Mouse (Mus musculus): ENCODE measurements around the gene Olfr691.
"Not testable (repeated sequence)": the region's sequence is repeated elsewhere in the genome, so short reads cannot be mapped to it uniquely, and the experiment has no call there.

Olfr691 gene

DNA sequence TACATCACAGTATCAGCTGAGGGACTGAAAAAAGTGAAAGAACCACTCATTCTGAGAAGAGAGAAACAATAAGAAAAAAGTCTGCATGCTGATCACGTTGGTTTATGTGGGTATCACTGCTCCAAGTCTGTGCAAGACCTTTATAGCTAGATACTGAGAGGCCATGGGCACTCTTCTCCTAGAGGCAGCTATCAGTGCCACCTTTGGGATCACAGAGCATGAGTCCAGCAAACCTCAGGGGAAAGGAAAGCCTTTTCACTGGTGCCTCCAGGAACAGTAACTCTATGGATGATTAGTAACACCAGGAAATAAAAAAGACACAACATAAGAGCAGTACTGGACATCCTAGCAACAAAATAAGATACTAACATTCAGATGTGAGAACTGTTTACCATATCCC lies at the start of gene Olfr691:
Olfr691 (minus strand) TSS at position 101 of the 400 bp plus-strand sequence.
- DNase-seq (ENCODE audit: inconsistent age in 2 of 2, low spot score in 1 of 2), result no peak

DNA sequence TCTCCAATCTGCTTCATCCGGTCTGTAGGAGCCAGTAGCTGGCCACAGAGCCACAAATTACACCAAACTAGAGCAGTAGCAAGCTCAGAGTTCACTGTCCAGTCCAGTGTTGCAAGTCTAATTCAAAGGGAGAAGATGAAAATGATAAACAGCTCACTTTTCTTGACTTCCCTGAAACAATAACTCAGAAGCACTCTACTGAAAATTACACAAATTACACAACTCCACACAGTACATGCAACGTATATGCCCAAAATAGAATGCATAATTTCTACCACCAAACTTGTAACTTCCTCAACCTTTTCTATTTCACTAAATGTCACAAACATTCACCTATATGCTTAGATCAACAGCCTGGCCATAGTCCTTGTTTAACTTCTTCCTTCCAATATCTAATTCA lies 48.2 kb upstream of the Olfr691 start:
- no peak for DNase-seq (ENCODE audit: inconsistent age in 2 of 2, low spot score in 1 of 2)

DNA sequence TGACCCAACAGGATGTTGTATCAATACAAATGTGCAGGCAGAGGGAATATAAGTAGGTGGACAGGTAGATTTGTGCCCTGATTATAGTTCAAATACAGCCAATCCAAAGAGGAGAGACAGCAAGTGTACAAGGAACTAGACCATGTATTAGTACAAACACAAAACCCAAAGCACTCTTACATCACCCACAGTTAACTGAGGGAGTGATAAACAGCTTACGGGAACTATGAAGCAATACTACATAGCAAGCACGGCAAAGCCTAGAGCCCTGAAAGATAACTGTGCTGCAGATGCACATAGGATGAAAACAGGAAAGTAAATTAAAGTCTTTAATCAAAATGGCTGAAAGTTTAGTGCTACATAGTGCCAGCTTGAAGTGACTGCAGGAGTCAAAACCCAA lies 45.6 kb upstream of the Olfr691 start:
- no peak for DNase-seq (ENCODE audit: inconsistent age in 2 of 2, low spot score in 1 of 2)

DNA sequence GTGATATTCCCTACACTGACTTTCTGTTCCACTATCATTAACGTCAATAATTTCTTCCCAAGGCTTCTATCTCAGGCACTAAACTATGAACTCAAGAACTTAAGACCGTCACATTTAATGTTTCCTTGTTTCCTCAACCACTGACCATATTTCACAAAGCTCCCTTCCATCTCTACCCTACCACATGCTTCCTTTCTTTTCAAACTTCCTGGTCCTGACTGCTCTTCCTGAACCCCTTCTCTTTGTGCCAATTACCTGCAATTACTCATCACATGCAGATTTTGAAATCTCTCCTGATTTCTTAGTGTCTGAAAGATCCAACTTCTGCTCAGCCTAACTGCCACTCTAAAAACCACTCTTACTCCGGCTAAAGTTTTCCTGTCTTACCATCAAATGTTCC lies 38.3 kb upstream of the Olfr691 start:
- no peak for DNase-seq (ENCODE audit: inconsistent age in 2 of 2, low spot score in 1 of 2)

DNA sequence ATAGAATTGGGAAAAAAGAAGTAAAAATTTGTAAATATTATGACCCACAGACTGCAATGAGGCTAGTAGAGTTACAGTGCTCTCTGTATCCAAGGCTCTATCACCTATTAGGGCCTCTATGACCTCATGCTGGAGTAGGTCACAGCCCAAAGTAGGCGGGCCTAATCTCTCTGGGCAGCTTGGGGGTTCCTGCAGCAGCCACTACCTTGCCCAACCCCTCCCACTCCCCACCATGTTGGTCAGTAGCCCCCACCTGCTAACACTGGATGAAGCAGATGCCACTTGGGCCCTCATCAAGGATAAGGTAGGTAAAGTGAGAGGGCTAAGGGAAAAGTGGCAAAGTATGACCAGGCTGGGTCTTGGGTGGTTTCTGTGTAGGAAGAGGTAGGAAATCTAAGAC lies 32.8 kb upstream of the Olfr691 start, which contains the start of gene Gm5901:
Gm5901 (plus strand) TSS at position 173 of the 400 bp plus-strand sequence.
- no peak for DNase-seq (ENCODE audit: inconsistent age in 2 of 2, low spot score in 1 of 2)

DNA sequence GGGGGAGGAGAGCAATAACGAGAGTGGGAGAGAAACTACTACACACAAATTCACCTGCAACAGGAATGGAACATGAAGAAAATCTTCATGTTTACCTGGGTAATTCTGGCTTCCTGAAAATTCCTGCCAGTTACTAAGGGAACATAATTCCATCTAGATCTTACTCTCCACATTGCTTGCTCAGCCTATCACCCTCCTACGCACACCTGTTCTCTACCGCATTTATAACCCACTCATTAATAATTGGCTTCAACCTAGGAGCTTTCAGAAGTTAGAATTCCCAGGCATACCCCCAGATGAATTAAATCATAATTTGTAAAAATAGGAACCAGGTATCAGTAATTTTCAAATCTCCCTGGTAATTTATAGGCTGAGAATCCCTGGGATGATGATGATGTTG lies 31.9 kb upstream of the Olfr691 start:
- DNase-seq (ENCODE audit: inconsistent age in 2 of 2, low spot score in 1 of 2), result no peak

DNA sequence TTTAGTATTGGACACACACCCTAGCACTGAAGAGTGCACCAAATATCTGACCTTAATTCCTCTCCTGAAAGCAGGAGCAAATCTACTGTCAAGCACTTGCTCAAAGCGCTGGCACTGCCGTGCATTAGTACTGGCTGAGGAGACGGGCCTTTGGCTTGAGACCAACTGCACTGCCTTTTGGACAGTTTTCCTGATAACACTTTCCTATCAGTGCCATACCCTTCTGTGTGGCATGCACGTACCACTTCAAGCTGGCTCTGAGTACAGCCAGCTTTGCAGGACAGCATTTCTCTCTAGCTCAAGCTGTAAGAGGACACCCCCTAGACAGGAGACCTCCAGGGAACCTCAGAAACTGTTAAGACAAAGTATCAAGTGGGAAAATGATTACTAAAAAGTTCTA lies 31.4 kb upstream of the Olfr691 start:
- DNase-seq (ENCODE audit: inconsistent age in 2 of 2, low spot score in 1 of 2), result peak in 1 of 2 experiments; percentile 56

DNA sequence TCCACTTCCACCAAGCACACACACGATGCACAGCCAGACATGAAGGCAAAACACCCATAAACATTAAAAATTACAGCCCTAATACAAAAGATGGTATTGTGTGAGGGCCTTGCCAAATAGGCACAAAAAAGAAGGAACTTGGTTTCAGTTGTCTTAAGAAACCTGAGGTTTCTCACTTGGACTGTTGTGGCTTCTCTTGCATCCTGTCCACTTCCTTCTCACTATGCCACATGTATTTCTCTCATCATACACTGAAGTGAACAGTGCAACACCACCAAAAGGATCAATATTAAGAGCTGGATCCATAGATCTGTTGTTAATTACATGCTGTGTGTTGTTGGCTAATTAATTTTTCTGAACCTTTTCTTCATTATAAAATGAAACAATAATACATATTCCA lies 30.8 kb upstream of the Olfr691 start:
- DNase-seq (ENCODE audit: inconsistent age in 2 of 2, low spot score in 1 of 2), result no peak

DNA sequence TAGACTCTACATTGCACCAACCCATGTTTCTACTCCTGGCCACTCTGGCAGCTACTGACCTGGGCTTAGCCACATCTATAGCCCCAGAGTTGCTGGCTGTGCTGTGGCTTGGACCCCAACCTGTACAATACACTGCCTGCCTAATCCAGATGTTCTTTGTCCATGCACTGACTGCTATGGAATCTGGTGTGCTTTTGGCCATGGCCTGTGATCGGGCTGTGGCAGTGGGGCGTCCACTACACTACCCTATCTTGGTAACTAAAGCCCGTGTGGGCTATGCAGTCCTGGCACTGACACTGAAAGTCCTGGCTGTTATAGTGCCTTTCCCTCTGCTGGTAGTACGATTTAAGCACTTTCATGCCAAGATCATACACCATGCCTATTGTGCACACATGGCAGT lies 26.5 kb upstream of the Olfr691 start:
- DNase-seq (ENCODE audit: inconsistent age in 2 of 2, low spot score in 1 of 2), result no peak

DNA sequence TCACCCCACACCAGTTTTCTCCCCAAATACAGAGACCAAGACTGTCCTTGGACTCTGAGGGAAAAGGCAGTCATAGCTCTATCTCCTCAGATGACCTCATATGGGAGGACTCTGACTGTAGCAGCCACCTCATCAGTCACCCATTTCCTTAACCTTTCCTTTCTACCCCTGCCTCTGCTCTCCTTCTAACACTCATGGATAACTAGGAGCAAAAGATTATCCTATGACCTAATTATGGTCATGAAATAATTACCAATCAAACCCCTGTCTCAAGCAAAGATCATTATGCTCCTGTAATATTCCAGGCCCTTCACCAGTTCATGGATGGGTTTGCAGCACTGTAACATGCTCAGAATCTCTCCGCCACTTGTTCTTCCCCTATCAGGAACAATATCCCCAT lies 25.9 kb upstream of the Olfr691 start, which contains the start of gene Olfr692:
Olfr692 (plus strand) TSS at position 301 of the 400 bp plus-strand sequence.
- DNase-seq (ENCODE audit: inconsistent age in 2 of 2, low spot score in 1 of 2), result no peak

DNA sequence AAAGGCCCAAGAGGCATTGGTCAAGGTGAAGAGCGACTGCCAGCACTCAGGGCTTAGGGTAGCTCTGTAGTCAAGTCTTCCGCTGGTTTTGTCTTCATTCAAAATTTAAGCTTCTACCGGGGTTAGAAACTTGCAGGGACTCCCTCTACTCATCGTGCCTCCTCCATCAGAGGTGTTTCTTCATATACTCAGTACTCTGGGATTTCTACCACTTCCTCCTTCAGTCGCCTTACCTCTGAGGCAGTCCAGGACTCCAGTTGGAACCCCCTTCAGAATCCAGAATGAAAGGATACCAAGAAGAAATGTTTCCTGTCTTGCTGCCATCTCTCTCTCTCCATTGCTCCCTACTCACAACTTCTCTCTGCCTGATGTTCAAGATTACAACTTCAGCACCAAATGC lies 25.2 kb upstream of the Olfr691 start:
- no peak for DNase-seq (ENCODE audit: inconsistent age in 2 of 2, low spot score in 1 of 2)

DNA sequence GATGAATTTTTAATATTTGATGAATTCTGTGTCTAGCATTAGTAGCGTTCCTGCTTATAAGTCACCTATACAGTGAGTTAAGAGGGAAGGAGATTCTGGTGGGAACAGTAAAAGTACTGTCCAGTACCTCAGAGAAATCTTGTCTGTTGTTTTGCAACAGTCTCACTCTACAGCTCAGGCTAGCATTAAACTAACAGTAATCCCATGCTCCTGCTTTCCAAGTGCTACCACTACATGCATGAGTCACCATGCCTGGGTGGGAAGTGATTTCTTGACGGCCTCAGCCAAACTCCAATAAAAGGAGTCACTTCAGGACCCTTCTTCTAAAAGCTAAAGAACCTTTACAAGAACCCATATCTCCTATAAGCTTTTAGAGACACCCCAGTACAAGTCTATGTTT lies 19.6 kb upstream of the Olfr691 start:
- DNase-seq (ENCODE audit: inconsistent age in 2 of 2, low spot score in 1 of 2), result no peak

DNA sequence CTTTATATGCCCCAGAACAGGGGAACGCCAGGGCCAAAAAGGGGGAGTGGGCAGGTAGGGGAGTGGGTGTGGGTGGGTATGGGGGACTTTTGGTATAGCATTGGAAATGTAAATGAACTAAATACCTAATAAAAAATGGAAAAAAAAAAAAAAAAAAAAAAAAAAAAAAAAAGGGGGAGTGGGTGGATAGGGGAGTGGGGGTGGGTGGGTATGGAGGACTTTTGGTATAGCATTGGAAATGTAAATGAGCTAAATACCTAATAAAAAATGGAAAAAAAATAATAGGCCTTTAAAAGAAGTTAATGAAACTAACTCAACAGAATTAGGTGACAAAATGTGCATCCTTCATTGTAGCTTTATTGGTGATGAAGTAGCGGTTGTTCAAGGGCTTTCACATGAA lies 14.4 kb upstream of the Olfr691 start:
- DNase-seq (ENCODE audit: inconsistent age in 2 of 2, low spot score in 1 of 2), result not testable (repeated sequence)

DNA sequence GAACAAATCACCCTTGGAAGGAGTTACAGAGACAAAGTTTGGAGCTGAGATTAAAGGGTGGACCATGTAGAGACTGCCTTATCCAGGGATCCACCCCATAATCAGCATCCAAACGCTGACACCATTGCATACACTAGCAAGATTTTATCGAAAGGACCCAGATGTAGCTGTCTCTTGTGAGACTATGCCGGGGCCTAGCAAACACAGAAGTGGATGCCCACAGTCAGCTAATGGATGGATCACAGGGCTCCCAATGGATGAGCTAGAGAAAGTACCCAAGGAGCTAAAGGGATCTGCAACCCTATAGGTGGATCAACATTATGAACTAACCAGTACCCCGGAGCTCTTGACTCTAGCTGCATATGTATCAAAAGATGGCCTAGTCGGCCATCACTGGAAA lies 14.0 kb upstream of the Olfr691 start:
- not testable (repeated sequence) for DNase-seq (ENCODE audit: inconsistent age in 2 of 2, low spot score in 1 of 2)

DNA sequence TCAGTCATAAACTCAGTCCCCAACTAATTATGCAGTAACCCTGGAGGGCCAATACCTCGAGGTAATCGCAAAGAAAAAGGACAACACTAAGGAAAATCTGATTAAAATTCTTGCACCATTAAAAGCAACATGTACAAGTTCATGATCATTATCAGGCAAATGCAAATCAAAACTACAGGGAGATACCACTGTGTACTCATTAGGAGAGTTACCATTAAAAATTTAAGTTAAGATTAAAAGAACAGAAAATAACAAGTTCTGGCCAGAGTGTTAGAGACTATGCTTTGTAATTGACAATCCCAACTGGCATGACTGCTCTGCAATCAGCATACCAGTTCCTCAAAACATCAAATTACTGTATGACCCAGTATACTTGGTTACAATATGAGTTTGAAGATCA lies 682 bp upstream of the Olfr691 start:
- no peak for DNase-seq (ENCODE audit: inconsistent age in 2 of 2, low spot score in 1 of 2)

DNA sequence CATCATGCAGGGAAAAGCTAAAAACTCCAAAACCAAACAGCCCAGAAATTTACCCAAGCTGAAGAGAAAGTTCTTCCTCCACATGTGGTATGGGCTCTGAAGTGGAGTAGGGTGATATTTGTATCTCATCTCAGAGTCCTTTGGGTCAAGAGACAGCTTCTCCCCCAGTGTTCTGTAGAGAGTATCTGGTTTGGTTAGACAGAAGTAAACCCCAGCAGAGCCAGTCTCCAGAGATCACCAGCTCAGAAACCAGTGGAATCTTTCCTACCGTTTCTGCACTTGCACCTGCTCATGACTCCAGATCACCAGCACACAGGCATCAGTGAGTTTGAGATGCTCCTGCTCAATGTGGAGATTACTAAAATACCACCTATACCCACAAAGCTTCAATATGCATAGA lies 8.1 kb downstream of the Olfr691 start, which contains the start of gene Olfr690:
Olfr690 (minus strand) TSS at position 101 of the 400 bp plus-strand sequence.
- DNase-seq (ENCODE audit: inconsistent age in 2 of 2, low spot score in 1 of 2), result no peak

DNA sequence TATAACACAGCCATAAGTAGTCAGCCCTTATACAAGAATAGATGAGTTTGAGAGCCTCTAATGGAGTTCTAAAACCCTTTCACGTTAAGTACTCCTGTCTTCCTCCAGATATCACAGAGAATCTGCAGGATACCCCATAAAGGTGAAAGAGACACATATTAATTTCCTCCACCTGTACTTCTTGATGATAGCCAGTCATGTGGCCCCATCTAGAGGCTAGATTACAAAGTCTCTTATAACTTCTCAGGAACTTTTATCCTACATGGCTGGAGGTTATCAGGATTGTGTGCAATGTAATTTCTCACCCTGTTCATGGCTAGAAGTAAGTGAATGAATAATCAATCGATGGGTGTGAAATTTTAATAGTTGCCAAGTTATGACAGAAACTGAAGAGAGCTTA lies 16.8 kb downstream of the Olfr691 start:
- no peak for DNase-seq (ENCODE audit: inconsistent age in 2 of 2, low spot score in 1 of 2)

DNA sequence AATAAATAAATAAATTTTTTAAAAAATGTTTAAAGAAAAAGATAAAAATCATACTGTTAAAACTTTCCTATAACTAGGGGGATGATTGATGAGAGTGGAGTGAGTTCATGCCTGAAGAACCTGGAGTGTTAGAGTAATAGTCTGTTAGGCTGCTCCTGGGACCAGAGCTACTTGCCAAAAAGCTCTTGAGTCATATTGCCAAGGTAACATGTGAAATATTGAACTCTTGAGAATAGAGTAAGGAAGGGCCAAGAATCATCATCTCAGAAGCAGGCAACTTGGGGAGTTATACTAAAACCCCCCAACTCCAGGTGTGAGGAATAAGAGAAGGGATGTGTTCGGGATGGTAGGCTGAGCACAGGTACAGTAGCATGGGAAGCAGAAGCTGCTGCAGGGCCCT lies 31.2 kb downstream of the Olfr691 start, which contains the start of gene Olfr689:
Olfr689 (plus strand) TSS at position 301 of the 400 bp plus-strand sequence.
- no peak for DNase-seq (ENCODE audit: inconsistent age in 2 of 2, low spot score in 1 of 2)

DNA sequence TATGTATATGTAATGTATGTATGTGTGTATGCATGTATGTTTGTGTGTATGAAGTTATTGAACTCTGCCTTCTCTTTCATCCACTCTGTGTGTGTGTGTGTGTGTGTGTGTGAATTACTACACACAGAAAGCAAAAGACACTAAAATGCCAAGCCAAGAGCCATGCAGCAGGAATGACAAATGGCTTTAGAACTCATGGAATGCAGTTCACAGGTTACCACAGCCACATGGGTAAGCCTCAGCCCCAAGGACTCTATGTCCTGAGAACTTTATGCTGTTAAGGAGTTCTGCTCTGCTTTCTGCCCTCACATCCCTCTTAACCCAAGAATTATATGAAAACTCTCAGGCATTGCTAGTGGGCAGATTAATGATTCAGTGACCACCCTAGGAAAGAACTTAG lies 52.0 kb downstream of the Olfr691 start:
- DNase-seq (ENCODE audit: inconsistent age in 2 of 2, low spot score in 1 of 2), result no peak

DNA sequence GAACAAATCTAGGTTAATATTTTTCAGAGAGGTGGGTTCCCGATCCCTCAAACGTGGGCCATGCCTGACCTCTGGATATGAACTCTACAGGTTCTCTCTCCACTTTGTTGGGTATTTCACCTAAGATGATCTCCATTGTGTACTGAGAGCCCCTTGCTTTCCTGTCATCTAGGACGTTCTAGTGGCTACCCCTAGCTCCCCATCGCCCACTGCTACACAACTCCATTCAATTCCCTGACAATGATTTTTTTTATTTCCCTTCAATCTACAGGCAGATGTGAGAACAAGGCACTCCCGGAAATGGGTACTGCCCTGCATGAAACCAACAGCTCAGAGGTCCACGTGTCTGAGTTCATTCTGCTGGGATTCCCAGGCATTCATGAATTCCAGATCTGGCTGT lies 54.3 kb downstream of the Olfr691 start, which contains the start of gene Olfr688:
Olfr688 (plus strand) TSS at position 301 of the 400 bp plus-strand sequence.
- no peak for DNase-seq (ENCODE audit: inconsistent age in 2 of 2, low spot score in 1 of 2)
